Mouse (Mus musculus) neural tube, embryonic 15.5 days (tissue): ENCODE data around the gene Nup107. TPM values are rescaled to one million over a fixed set of nuclear protein-coding genes. Genes with fewer than 3 reads are reported as not detected.

Experiments
- ATAC-seq: fragments of 200-750 bp; cut with Nextera tagmentation; 2 replicates; pipeline ENCODE4 v1.8.0; 2017; ENCODE audit warnings: mild to moderate bottlenecking, moderate TSS enrichment, moderate library complexity; ENCODE audit not compliant: low FRiP score
- H3K27ac ChIP-seq: fragments of 300-500 bp; sonication (generic); replicated peaks from 2 replicates; pipeline ENCODE4 v1.5.1; 2015; ENCODE audit warnings: mild to moderate bottlenecking, inconsistent platforms
- H3K27me3 ChIP-seq: fragments of 300-500 bp; sonication (generic); replicated peaks from 2 replicates; pipeline ENCODE4 v1.6.1; 2015; ENCODE audit warnings: inconsistent platforms
- H3K36me3 ChIP-seq: fragments of 300-500 bp; sonication (generic); 2 replicates; pipeline ENCODE4 v1.6.1; 2015; ENCODE audit warnings: inconsistent platforms
- H3K4me1 ChIP-seq: fragments of 300-500 bp; sonication (generic); 2 replicates; pipeline ENCODE4 v1.6.1; 2015; ENCODE audit warnings: inconsistent platforms
- H3K4me2 ChIP-seq: fragments of 300-500 bp; sonication (generic); 2 replicates; pipeline ENCODE4 v1.6.1; 2015; ENCODE audit warnings: inconsistent platforms, mild to moderate bottlenecking, moderate library complexity
- H3K4me3 ChIP-seq: fragments of 300-500 bp; sonication (generic); replicated peaks from 2 replicates; pipeline ENCODE4 v1.5.1; 2015; ENCODE audit warnings: mild to moderate bottlenecking, inconsistent platforms
- H3K9ac ChIP-seq: fragments of 300-500 bp; sonication (generic); replicated peaks from 2 replicates; pipeline ENCODE4 v1.6.1; 2015; ENCODE audit warnings: mild to moderate bottlenecking, inconsistent platforms
- H3K9me3 ChIP-seq: fragments of 300-500 bp; sonication (generic); replicated peaks from 2 replicates; pipeline ENCODE4 v1.6.1; 2016; ENCODE audit warnings: inconsistent platforms
- WGBS: fragments of 180-500 bp; shearing (Covaris S2); methylation state at CpG from one replicate; pipeline ENCODE4 v1.1.7; 2015; ENCODE audit warnings: mixed read lengths; 5-methylcytosine and 5-hydroxymethylcytosine counted together
- polyA plus RNA-seq: library from polyadenylated mRNA; unstranded; fragments of >200 nt; fragmentation: Nextera tagmentation; extraction: Ambion mirVana; gene quantifications from 2 replicates; pipeline ENCODE4 v1.2.1, GENCODE M21; 2015

Gene Nup107
- polyA plus RNA-seq, 1 experiment from 2014 or later = 28.2 TPM

DNA sequence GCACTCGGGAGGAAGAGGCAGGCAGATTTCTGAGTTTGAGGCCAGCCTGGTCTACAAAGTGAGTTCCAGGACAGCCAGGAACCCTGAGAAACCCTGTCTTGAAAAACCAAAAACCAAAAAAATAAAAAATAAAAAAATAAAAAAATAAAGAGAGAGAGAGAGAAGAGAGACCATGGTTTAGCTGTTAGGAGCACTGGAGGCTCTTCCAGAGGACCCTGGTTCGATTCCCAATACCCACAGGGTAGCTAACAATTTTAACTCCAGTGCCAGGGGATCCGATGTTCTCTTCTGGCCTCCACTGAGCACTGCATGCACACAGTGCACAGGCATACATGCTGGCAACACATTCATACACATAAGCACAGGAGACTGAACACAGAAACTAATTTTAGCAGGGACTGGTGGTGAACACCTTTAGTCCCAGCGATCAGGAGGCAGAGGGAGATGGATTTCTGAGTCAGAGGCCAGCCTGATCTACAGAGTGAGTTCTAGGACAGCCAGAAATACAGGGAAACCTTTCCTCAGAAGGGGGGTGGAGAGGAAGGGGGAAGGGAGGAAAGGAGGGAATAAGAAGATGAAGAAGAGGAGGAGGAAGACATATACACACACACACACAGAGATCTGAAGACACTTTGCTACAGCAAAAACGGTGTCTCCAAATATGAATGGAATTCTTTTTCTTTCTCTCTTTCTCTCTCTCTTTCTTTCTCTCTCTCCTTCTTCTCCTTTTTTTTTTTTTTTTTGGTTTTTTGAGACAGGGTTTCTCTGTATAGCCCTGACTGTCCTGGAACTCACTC is 39.5 kb downstream of the Nup107 start:
- no peaks in the 10 kb centered on the region for H3K9me3 ChIP-seq
- no peak overlapping the region for H3K4me3 ChIP-seq
- H3K9ac ChIP-seq = no peak overlapping the region
- ATAC-seq = no peak
- no peaks in the 10 kb centered on the region for H3K27me3 ChIP-seq
- no peaks in the 10 kb centered on the region for H3K4me1 ChIP-seq
- 96% methylated on average over 5 of the region's 5 CpGs for WGBS
- peaks cover 62% of the 10 kb centered on the region for H3K36me3 ChIP-seq
- no peak overlapping the region for H3K4me2 ChIP-seq
- H3K27ac ChIP-seq = no peak overlapping the region

DNA sequence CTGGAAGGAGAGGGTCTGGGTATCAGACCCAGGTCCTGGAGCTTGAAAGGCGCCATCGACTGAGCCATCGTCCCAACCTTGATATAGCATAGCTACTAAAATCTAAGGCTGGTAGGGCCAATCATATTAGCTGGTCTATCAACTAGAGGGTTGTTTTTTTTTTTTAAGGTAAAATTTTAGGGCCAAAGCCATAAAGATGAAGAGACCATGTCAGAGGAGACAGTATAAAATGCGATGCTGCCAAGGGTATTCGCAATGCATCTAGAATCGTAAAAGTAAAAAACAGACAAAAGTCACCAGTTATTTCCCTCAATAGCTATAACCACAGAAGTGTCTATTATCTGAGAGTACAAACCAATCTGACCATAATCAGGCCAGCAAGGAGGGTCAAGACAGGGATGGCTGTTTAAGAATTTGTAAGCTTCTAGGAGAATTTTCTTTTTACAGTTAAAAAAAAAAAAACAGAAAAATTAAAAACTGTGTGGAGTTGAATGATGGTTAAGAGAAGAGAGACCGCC is 40.1 kb downstream of the Nup107 start:
- whole genome bisulfite sequencing = 97% methylated on average over 7 of the region's 7 CpGs
- H3K4me1 ChIP-seq = no peaks in the 10 kb centered on the region
- ATAC-seq = no peak

DNA sequence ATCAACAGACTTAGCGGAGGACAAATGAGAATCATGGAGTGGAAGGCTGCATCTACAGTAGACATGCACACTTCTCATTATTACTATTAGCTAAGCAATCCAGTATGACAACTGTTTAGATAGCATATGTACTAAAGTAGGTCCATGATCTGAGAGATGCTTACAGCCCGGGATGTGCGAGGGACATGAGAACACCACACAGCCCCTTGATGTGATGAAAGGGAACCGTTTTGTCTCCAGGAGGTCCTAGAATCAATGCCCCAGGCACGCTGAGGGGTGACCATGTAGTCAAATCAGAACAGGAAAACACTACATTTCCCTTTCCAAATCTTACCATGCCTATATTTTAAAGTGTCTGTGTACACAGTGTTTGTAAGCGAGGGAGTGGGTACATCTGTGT is 40.8 kb downstream of the Nup107 start:
- Histone ChIP-seq H3K4me2 (no peak overlapping the region), H3K36me3 (peaks cover 50% of the 10 kb centered on the region), H3K9ac (no peak overlapping the region), H3K9me3 (no peaks in the 10 kb centered on the region), H3K4me1 (no peaks in the 10 kb centered on the region), H3K4me3 (no peak overlapping the region), H3K27ac (no peak overlapping the region), H3K27me3 (no peaks in the 10 kb centered on the region)
- 97% methylated on average over 6 of the region's 6 CpGs for WGBS
- no peak for ATAC-seq

More for the DNA sequence above, 40.1 kb downstream of the Nup107 start:
- Histone ChIP-seq H3K36me3 (peaks cover 55% of the 10 kb centered on the region), H3K27me3 (no peaks in the 10 kb centered on the region), H3K9ac (no peak overlapping the region), H3K27ac (no peak overlapping the region), H3K9me3 (no peaks in the 10 kb centered on the region), H3K4me2 (no peak overlapping the region), H3K4me3 (no peak overlapping the region)

DNA sequence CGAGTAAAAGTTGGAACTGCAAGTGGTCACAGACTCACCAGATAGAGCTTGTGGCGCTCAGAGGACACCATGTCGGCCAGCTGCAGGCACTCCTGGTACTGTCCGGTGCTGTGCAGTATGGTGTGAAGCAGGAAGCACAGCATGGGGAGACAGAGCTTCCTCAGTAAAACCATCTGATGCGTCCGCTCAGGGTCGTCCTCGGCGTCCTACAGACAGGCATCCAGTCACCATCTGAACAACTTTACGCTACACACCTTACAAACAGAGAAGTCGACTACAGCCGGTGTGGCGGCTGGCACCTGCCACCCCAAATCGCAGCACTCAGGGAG is 41.3 kb downstream of the Nup107 start:
- Histone ChIP-seq H3K4me1 (no peaks in the 10 kb centered on the region), H3K4me2 (no peak overlapping the region), H3K9me3 (no peaks in the 10 kb centered on the region), H3K4me3 (no peak overlapping the region), H3K27ac (no peak overlapping the region), H3K9ac (no peak overlapping the region), H3K36me3 (peaks cover 45% of the 10 kb centered on the region), H3K27me3 (no peaks in the 10 kb centered on the region)
- 98% methylated on average over 14 of the region's 14 CpGs for WGBS
- no peak for ATAC-seq

DNA sequence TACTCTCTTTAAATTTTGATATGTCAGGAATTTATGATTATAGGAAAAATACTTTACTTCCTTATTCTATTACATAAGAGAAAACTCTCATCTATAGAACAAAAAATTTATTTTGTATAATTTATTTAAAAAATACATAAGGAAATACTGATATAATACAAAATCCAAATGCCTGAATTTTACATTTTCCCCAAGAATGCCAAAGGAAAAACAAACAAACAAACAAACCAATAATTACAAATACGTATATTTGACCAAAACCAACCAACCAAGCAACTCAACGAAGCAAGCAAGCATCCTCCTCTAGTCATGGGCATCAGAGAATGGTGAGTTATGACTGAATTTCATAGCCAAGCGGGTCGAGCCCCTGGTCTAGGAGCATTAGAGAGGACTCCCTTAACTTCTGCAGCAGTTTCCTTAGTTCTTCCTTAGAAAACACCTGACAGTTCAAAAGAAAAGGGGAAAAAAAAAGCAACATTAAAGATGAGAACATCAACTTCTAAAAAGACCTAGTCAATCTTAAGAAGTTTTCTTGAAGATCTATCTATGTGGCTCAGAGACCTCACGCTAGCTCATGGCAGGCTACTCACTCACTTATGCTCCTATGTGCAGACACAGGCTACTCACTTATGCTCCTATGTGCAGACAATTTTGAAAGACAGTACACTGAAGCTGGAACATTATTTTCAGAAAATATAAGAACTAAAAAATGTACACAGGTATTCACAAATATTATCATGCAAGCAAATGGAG is 41.8 kb downstream of the Nup107 start:
- no peak for ATAC-seq
- WGBS = 96% methylated on average over 5 of the region's 5 CpGs

DNA sequence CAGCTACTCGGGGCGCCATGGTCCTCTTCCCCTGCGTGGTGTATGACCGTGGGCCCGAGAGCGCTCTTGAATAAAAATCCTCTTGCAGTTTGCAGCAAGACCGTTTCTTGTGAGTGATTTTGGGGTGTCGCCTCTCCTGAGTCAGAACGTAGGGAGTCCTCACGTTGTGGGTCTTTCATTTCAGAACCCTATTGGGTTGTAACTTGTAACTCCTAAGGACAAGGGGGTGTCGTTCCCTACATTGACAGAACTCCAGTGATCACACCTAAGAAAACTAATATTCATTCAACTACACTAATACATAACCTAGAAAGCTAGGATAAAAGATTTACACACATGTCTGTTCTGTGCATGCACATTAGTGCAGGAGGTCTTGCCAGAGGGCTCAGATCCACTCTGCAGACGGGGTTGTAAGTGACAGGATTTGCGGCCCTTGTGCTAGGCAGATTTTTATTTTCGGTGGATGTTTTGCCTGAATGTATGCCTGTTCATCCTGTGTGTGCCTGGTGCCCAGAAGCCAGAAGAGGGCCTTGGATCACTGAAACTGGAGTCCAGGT is 42.6 kb downstream of the Nup107 start:
- H3K9ac ChIP-seq = no peak overlapping the region
- peaks cover 32% of the 10 kb centered on the region for H3K36me3 ChIP-seq
- no peak overlapping the region for H3K4me3 ChIP-seq
- no peaks in the 10 kb centered on the region for H3K9me3 ChIP-seq
- WGBS = 96% methylated on average over 14 of the region's 14 CpGs
- no peak for ATAC-seq
- no peak overlapping the region for H3K27ac ChIP-seq
- peaks cover 4% of the 10 kb centered on the region for H3K4me1 ChIP-seq
- no peak overlapping the region for H3K4me2 ChIP-seq
- H3K27me3 ChIP-seq = no peaks in the 10 kb centered on the region

More for the DNA sequence above, 41.8 kb downstream of the Nup107 start:
- Histone ChIP-seq H3K27me3 (no peaks in the 10 kb centered on the region), H3K36me3 (peaks cover 40% of the 10 kb centered on the region), H3K4me2 (no peak overlapping the region), H3K9me3 (no peaks in the 10 kb centered on the region), H3K27ac (no peak overlapping the region), H3K4me1 (no peaks in the 10 kb centered on the region), H3K4me3 (no peak overlapping the region), H3K9ac (no peak overlapping the region)

DNA sequence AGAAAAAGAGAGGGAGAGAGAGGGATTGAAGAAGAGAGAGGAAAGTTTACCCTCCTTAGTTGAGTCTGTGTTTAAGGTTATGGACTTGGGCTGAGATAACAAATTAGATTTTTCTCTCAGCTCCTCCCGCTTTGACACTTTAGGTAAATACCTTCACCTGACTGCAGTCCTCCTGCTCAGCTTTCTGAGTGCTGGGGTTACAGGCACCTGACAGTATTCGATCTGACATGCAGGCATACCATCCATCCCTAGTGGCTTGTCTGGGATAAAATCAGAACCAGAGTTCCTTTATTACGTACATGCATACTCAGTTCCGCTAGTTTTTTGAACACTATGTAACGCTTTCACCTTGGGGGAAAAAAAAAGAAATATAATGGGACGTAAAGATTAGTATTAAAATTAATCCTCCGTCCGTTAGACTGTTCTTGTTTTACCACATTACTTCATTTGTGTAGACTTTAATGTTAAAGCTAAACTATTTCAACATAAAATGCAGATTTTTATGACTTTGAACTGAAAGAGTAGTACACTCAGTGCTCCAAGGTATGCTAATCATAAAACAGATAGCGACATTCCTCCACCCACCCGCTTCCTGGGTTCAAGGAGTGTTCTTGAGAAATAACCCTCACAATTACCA is 43.3 kb downstream of the Nup107 start:
- H3K27ac ChIP-seq = no peak overlapping the region
- no peak overlapping the region for H3K9ac ChIP-seq
- no peak for ATAC-seq
- H3K4me1 ChIP-seq = peaks cover 11% of the 10 kb centered on the region
- H3K36me3 ChIP-seq = peaks cover 25% of the 10 kb centered on the region
- 96% methylated on average over 10 of the region's 10 CpGs for WGBS
- no peaks in the 10 kb centered on the region for H3K9me3 ChIP-seq
- no peaks in the 10 kb centered on the region for H3K27me3 ChIP-seq
- H3K4me2 ChIP-seq = no peak overlapping the region
- no peak overlapping the region for H3K4me3 ChIP-seq

DNA sequence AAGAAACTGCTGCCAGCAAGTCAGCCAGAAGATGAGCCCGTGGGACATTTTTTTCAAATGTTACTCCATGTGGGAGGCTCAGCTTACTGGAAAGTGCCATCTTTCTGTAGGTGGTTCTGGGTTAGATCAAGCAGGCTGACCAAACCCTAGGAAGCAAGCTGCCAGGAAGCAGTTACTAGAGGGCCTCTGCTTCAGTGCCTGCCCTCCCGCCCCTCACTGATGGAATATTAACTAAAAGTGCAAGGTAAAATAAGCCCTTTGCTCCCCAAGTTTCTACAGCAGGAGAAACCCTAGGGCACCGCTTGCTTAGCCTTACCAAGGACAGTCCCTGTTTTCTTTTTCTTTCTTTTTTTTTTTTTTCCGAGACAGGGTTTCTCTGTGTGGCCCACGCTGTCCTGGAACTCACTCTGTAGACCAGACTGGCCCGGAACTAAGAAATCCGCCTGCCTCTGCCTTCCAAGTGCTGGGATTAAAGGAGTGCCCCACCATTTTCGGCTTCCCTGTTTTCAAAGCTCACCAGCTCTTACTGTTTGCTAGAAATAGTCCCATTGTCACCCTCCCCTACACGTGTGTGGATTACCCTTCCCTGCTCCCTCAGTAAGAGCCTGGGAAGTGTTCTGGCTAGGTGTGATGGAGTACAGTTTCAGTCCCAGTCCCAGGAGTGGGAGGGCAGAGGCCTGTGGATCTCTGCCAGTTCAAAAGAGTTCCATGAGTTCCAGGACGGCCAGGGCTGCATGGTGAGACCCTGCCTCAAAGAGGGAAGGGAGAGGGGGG is 44.0 kb downstream of the Nup107 start:
- Histone ChIP-seq H3K36me3 (peaks cover 25% of the 10 kb centered on the region), H3K27ac (no peak overlapping the region), H3K9me3 (no peaks in the 10 kb centered on the region), H3K4me3 (no peak overlapping the region), H3K27me3 (no peaks in the 10 kb centered on the region), H3K9ac (no peak overlapping the region), H3K4me1 (peaks cover 18% of the 10 kb centered on the region), H3K4me2 (no peak overlapping the region)
- 93% methylated on average over 10 of the region's 10 CpGs for WGBS
- ATAC-seq = no peak

DNA sequence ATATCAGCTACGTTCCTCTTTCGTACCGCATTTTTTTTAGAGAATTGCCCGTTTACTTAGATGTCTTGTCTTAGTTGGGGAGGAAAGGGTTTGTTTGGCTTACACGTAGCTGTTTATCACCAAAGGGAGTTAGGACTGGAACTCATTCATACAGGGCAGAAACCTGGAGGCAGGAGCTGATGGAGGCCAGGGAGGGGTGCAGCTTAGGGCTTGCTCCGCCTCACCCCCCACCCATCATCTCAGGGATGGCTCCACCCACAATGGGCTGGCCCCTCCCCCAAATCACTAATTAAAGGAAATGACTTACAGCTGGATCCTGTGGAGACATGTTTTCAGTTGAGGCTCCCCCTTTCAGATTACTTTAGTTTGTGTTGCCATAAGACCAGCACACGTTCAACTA is 44.8 kb downstream of the Nup107 start:
- peaks cover 22% of the 10 kb centered on the region for H3K4me1 ChIP-seq
- no peaks in the 10 kb centered on the region for H3K27me3 ChIP-seq
- no peak overlapping the region for H3K4me2 ChIP-seq
- H3K27ac ChIP-seq = no peak overlapping the region
- no peak overlapping the region for H3K4me3 ChIP-seq
- no peaks in the 10 kb centered on the region for H3K9me3 ChIP-seq
- no peak for ATAC-seq
- no peak overlapping the region for H3K9ac ChIP-seq
- WGBS = 95% methylated on average over 7 of the region's 7 CpGs
- peaks cover 25% of the 10 kb centered on the region for H3K36me3 ChIP-seq

DNA sequence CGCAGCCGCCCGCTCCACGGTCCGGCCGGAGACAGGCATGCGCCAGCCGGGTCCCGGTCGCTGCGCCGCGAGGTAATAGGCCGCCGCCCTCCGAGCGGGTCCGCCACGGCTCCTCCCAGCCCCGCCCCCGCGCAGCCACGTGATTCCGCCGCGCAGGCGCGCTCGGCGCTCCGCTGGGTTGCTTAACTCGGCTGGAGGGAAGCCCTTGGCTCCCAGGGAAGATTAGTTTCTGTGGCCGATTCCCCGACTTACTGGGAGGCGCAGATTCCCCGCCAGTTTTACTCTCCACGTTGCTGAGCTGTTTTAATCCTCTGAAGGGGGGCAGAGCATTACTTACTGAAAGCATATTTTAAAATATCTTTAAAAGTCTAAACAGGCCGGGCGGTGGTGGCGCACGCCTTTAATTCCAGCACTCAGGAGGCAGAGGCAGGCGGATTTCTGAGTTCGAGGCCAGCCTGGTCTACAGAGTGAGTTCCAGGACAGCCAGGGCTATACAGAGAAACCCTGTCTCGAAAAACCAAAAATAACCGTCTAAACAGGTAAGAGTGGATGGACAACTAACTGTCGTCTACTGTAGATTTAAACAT is 46.1 kb downstream of the Nup107 start, which contains the start of gene Slc35e3:
Slc35e3 (minus strand) TSS at position 69 of the 587 bp plus-strand sequence.
- Histone ChIP-seq H3K9me3 (no peaks in the 10 kb centered on the region), H3K4me2 (peak within 1 kb of the TSS; percentile 71), H3K27ac (peak within 1 kb of the TSS; percentile 67), H3K27me3 (no peaks in the 10 kb centered on the region), H3K4me3 (peak within 1 kb of the TSS; percentile 61), H3K9ac (peak within 1 kb of the TSS; percentile 77), H3K36me3 (peaks cover 15% of the 10 kb centered on the region), H3K4me1 (peaks cover 22% of the 10 kb centered on the region)
- 14% methylated on average over 46 of the region's 46 CpGs for WGBS
- ATAC-seq = peak; percentile 97
